Mouse (Mus musculus): ENCODE measurements at regions not wholly inside any gene's neighbourhood (a gene's known extent, or its start where the extent isn't known, plus 50 kb on each side); places are given as distances from the start of the nearest gene placed in this dataset.
"Not testable (repeated sequence)": the region's sequence is repeated elsewhere in the genome, so short reads cannot be mapped to it uniquely, and the experiment has no call there.

DNA sequence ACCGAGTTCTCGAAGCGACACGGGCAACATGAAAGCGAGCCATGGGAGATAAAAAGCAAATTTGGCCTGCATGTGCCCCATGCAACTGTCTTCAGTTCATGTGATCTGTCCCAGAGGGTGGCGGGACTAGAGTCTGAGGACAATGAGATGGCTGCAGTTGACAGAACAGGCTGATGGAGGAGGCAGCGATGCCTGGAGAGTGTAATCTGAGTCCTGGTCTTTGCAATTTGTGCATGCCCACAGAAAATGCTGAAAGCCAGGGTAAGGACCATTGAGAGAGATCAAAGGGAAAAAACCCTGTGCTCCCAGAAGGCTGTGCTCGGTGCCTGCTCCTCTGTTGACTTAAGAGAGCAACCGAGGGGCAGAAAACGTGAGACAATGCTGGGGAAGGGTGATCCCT lies 624.8 kb upstream of the BB014433 start:
- no peaks in the 10 kb centered on the region for H3K36me3 ChIP-seq (ENCODE audit: control insufficient read depth, insufficient read depth, low read length)
- H3K27me3 ChIP-seq (ENCODE audit: control insufficient read depth, insufficient read depth, low read length) = no peaks in the 10 kb centered on the region
- ATAC-seq (ENCODE audit: low FRiP score, low TSS enrichment) = peak; percentile 95
- no peak overlapping the region for H3K4me3 ChIP-seq (ENCODE audit: low read length)
- WGBS = 22% methylated on average over 10 of the region's 10 CpGs
- H3K27ac ChIP-seq (ENCODE audit: low read depth, low read length) = peak overlapping the region; percentile 48
- H3K9ac ChIP-seq (ENCODE audit: low read depth, low read length) = no peak overlapping the region
- peaks cover 5% of the 10 kb centered on the region; the same call in 1 of the 2 replicates for H3K4me1 ChIP-seq (ENCODE audit: control insufficient read depth, insufficient read depth, low read length)
- no peaks in the 10 kb centered on the region for H3K9me3 ChIP-seq (ENCODE audit: control insufficient read depth, low read length)
- no peak overlapping the region for H3K4me2 ChIP-seq (replicated peaks; ENCODE audit: low read depth, low read length)

- 56% methylated on average over 5 of the region's 5 CpGs for WGBS
- H3K27ac ChIP-seq (ENCODE audit: low read depth, low read length) = peak overlapping the region; percentile 48
- no peak overlapping the region for H3K4me3 ChIP-seq (ENCODE audit: low read length)
- peak; percentile 83 for ATAC-seq (ENCODE audit: low FRiP score, low TSS enrichment)
- H3K9ac ChIP-seq (ENCODE audit: low read depth, low read length) = no peak overlapping the region
- H3K9me3 ChIP-seq (ENCODE audit: control insufficient read depth, low read length) = no peaks in the 10 kb centered on the region
- H3K27me3 ChIP-seq (ENCODE audit: control insufficient read depth, insufficient read depth, low read length) = no peaks in the 10 kb centered on the region
- no peak overlapping the region for H3K4me2 ChIP-seq (replicated peaks; ENCODE audit: low read depth, low read length)
- H3K4me1 ChIP-seq (ENCODE audit: control insufficient read depth, insufficient read depth, low read length) = peaks cover 5% of the 10 kb centered on the region; the same call in 1 of the 2 replicates
- no peaks in the 10 kb centered on the region for H3K36me3 ChIP-seq (ENCODE audit: control insufficient read depth, insufficient read depth, low read length)
Observed at GRCm38 (mm10) chr8:15670298-15670697, 624.4 kb upstream of the BB014433 start.

DNA sequence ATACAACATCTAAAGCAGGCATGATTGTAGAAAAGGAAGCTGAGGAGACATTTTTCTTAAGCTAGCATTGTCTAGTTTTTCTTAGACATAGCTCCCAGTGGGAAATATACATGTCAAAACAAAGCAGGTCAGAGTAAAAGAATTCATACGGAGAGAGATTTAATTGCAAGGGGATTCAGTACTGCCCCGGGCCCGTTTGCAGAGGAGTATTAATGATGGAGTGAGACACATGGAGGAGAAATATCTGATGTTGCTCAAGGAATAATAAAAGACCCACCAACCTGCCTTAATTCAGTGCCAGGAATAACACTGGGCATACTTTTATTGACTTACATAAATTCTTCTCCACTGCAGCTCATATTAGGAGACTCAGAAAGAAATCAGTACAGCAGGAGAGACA lies 623.6 kb upstream of the BB014433 start:
- no peak for ATAC-seq (ENCODE audit: low FRiP score, low TSS enrichment)
- H3K36me3 ChIP-seq (ENCODE audit: control insufficient read depth, insufficient read depth, low read length) = no peaks in the 10 kb centered on the region
- WGBS = 47% methylated on average over 3 of the region's 3 CpGs
- no peaks in the 10 kb centered on the region for H3K9me3 ChIP-seq (ENCODE audit: control insufficient read depth, low read length)
- no peak overlapping the region for H3K4me3 ChIP-seq (ENCODE audit: low read length)
- H3K4me1 ChIP-seq (ENCODE audit: control insufficient read depth, insufficient read depth, low read length) = peaks cover 5% of the 10 kb centered on the region; the same call in 1 of the 2 replicates
- no peaks in the 10 kb centered on the region for H3K27me3 ChIP-seq (ENCODE audit: control insufficient read depth, insufficient read depth, low read length)
- H3K4me2 ChIP-seq (replicated peaks; ENCODE audit: low read depth, low read length) = no peak overlapping the region
- H3K27ac ChIP-seq (ENCODE audit: low read depth, low read length) = 0 out of 2 replicates have a peak overlapping the region, but pooled peaks have one; percentile 6
- H3K9ac ChIP-seq (ENCODE audit: low read depth, low read length) = no peak overlapping the region

- H3K27me3 ChIP-seq (ENCODE audit: control insufficient read depth, insufficient read depth, low read length) = no peaks in the 10 kb centered on the region
- no peaks in the 10 kb centered on the region for H3K36me3 ChIP-seq (ENCODE audit: control insufficient read depth, insufficient read depth, low read length)
- no peaks in the 10 kb centered on the region for H3K9me3 ChIP-seq (ENCODE audit: control insufficient read depth, low read length)
- H3K27ac ChIP-seq (ENCODE audit: low read depth, low read length) = no peak overlapping the region
- no peaks in the 10 kb centered on the region for H3K4me1 ChIP-seq (ENCODE audit: control insufficient read depth, insufficient read depth, low read length)
- WGBS = 81% methylated on average over 1 of the region's 1 CpGs
- H3K4me2 ChIP-seq (replicated peaks; ENCODE audit: low read depth, low read length) = no peak overlapping the region
- no peak overlapping the region for H3K4me3 ChIP-seq (ENCODE audit: low read length)
- H3K9ac ChIP-seq (ENCODE audit: low read depth, low read length) = no peak overlapping the region
- no peak for ATAC-seq (ENCODE audit: low FRiP score, low TSS enrichment)
Observed at GRCm38 (mm10) chr8:15660602-15661001, 614.7 kb upstream of the BB014433 start.

GRCm38 (mm10) chr8:15634769-15635366 lies 589.0 kb upstream of the BB014433 start:
- ATAC-seq (ENCODE audit: low FRiP score, low TSS enrichment) = no peak
- 89% methylated on average over 4 of the region's 4 CpGs for WGBS

GRCm38 (mm10) chr8:15628584-15628983 lies 582.7 kb upstream of the BB014433 start:
- H3K27me3 ChIP-seq (ENCODE audit: control insufficient read depth, insufficient read depth, low read length) = no peaks in the 10 kb centered on the region
- ATAC-seq (ENCODE audit: low FRiP score, low TSS enrichment) = no peak
- H3K27ac ChIP-seq (ENCODE audit: low read depth, low read length) = no peak overlapping the region
- H3K4me3 ChIP-seq (ENCODE audit: low read length) = no peak overlapping the region
- no peaks in the 10 kb centered on the region for H3K4me1 ChIP-seq (ENCODE audit: control insufficient read depth, insufficient read depth, low read length)
- whole genome bisulfite sequencing = 89% methylated on average over 2 of the region's 2 CpGs
- H3K4me2 ChIP-seq (replicated peaks; ENCODE audit: low read depth, low read length) = no peak overlapping the region
- no peaks in the 10 kb centered on the region for H3K36me3 ChIP-seq (ENCODE audit: control insufficient read depth, insufficient read depth, low read length)
- no peaks in the 10 kb centered on the region for H3K9me3 ChIP-seq (ENCODE audit: control insufficient read depth, low read length)
- no peak overlapping the region for H3K9ac ChIP-seq (ENCODE audit: low read depth, low read length)

More at GRCm38 (mm10) chr8:15634769-15635366, 589.0 kb upstream of the BB014433 start:
- Histone ChIP-seq H3K27ac (ENCODE audit: low read depth, low read length) (no peak overlapping the region), H3K9me3 (ENCODE audit: control insufficient read depth, low read length) (peaks cover 6% of the 10 kb centered on the region; the same call in 1 of the 2 replicates), H3K27me3 (ENCODE audit: control insufficient read depth, insufficient read depth, low read length) (no peaks in the 10 kb centered on the region), H3K9ac (ENCODE audit: low read depth, low read length) (no peak overlapping the region), H3K4me1 (ENCODE audit: control insufficient read depth, insufficient read depth, low read length) (no peaks in the 10 kb centered on the region), H3K36me3 (ENCODE audit: control insufficient read depth, insufficient read depth, low read length) (no peaks in the 10 kb centered on the region), H3K4me2 (replicated peaks; ENCODE audit: low read depth, low read length) (no peak overlapping the region), H3K4me3 (ENCODE audit: low read length) (no peak overlapping the region)

GRCm38 (mm10) chr8:15623602-15624392 lies 577.9 kb upstream of the BB014433 start:
- ATAC-seq (ENCODE audit: low FRiP score, low TSS enrichment); H3K27me3 ChIP-seq (ENCODE audit: control insufficient read depth, insufficient read depth, low read length); H3K4me2 ChIP-seq (replicated peaks; ENCODE audit: low read depth, low read length); H3K4me3 ChIP-seq (ENCODE audit: low read length); H3K9me3 ChIP-seq (ENCODE audit: control insufficient read depth, low read length); H3K27ac ChIP-seq (ENCODE audit: low read depth, low read length); H3K36me3 ChIP-seq (ENCODE audit: control insufficient read depth, insufficient read depth, low read length); H3K9ac ChIP-seq (ENCODE audit: low read depth, low read length); H3K4me1 ChIP-seq (ENCODE audit: control insufficient read depth, insufficient read depth, low read length): not testable (repeated sequence)
- 94% methylated on average over 30 of the region's 31 CpGs for WGBS

- Histone ChIP-seq H3K4me3 (ENCODE audit: low read length) (no peak overlapping the region), H3K9ac (ENCODE audit: low read depth, low read length) (no peak overlapping the region), H3K9me3 (ENCODE audit: control insufficient read depth, low read length) (no peaks in the 10 kb centered on the region), H3K27ac (ENCODE audit: low read depth, low read length) (no peak overlapping the region), H3K27me3 (ENCODE audit: control insufficient read depth, insufficient read depth, low read length) (no peaks in the 10 kb centered on the region), H3K4me1 (ENCODE audit: control insufficient read depth, insufficient read depth, low read length) (no peaks in the 10 kb centered on the region), H3K4me2 (replicated peaks; ENCODE audit: low read depth, low read length) (no peak overlapping the region), H3K36me3 (ENCODE audit: control insufficient read depth, insufficient read depth, low read length) (no peaks in the 10 kb centered on the region)
- ATAC-seq (ENCODE audit: low FRiP score, low TSS enrichment) = no peak
- WGBS = 59% methylated on average over 8 of the region's 8 CpGs
Observed at GRCm38 (mm10) chr8:15610217-15610616, 564.3 kb upstream of the BB014433 start.

- 69% methylated on average over 7 of the region's 7 CpGs for WGBS
- Histone ChIP-seq H3K9me3 (ENCODE audit: control insufficient read depth, low read length) (no peaks in the 10 kb centered on the region), H3K27me3 (ENCODE audit: control insufficient read depth, insufficient read depth, low read length) (no peaks in the 10 kb centered on the region), H3K4me1 (ENCODE audit: control insufficient read depth, insufficient read depth, low read length) (no peaks in the 10 kb centered on the region), H3K4me3 (ENCODE audit: low read length) (no peak overlapping the region), H3K36me3 (ENCODE audit: control insufficient read depth, insufficient read depth, low read length) (no peaks in the 10 kb centered on the region), H3K4me2 (replicated peaks; ENCODE audit: low read depth, low read length) (no peak overlapping the region), H3K27ac (ENCODE audit: low read depth, low read length) (no peak overlapping the region), H3K9ac (ENCODE audit: low read depth, low read length) (no peak overlapping the region)
- ATAC-seq (ENCODE audit: low FRiP score, low TSS enrichment) = no peak
Observed at GRCm38 (mm10) chr8:15607598-15608215, 561.8 kb upstream of the BB014433 start.
